Mouse (Mus musculus): ENCODE measurements around the gene Oog4. TPM values are rescaled to one million over a fixed set of nuclear protein-coding genes. Genes with fewer than 3 reads are reported as not detected.

Gene Oog4
- polyA plus RNA-seq, 1 experiment from 2014 or later = not detected

Other genes with a start within 250 kb of the Oog4 start
- 18.1 and 19.4 TPM in 2 replicates for gene Prdm2, start 237.3 kb downstream of the Oog4 start, polyA plus RNA-seq (2015; fragmentation: Nextera tagmentation; extraction: Ambion mirVana)
- gene Pdpn, start 150.8 kb downstream of the Oog4 start, polyA plus RNA-seq (2015; fragmentation: Nextera tagmentation; extraction: Ambion mirVana) = 41.3 and 53.3 TPM in 2 replicates
- gene Lrrc38, start 100.6 kb downstream of the Oog4 start, polyA plus RNA-seq (2015; fragmentation: Nextera tagmentation; extraction: Ambion mirVana) = 0.09 and 0.17 TPM in 2 replicates
- not detected in 2 replicates for gene Pramel1, start 55.9 kb downstream of the Oog4 start, polyA plus RNA-seq (2015; fragmentation: Nextera tagmentation; extraction: Ambion mirVana)
- 30.2 and 32.0 TPM in 2 replicates for gene Pramef8, start 37.9 kb downstream of the Oog4 start, polyA plus RNA-seq (2015; fragmentation: Nextera tagmentation; extraction: Ambion mirVana)
- gene Gm13043, start 61.0 kb upstream of the Oog4 start, polyA plus RNA-seq (2015; fragmentation: Nextera tagmentation; extraction: Ambion mirVana) = not detected in 2 replicates
- not detected in 2 replicates for gene Gm13040, start 85.6 kb upstream of the Oog4 start, polyA plus RNA-seq (2015; fragmentation: Nextera tagmentation; extraction: Ambion mirVana)
- not detected in 2 replicates for gene BC080695, start 101.4 kb upstream of the Oog4 start, polyA plus RNA-seq (2015; fragmentation: Nextera tagmentation; extraction: Ambion mirVana)
- not detected in 2 replicates for gene Gm13057, start 101.4 kb upstream of the Oog4 start, polyA plus RNA-seq (2015; fragmentation: Nextera tagmentation; extraction: Ambion mirVana)
- gene Gm13083, start 164.7 kb upstream of the Oog4 start, polyA plus RNA-seq (2015; fragmentation: Nextera tagmentation; extraction: Ambion mirVana) = not detected in 2 replicates
- gene Gm13088, start 206.9 kb upstream of the Oog4 start, polyA plus RNA-seq (2015; fragmentation: Nextera tagmentation; extraction: Ambion mirVana) = not detected in 2 replicates

Measured in forebrain, embryonic 16.5 days (tissue).